Mouse (Mus musculus): Measurements from ENCODE around the gene Prap1. TPM values are rescaled to one million over a fixed set of nuclear protein-coding genes. Genes with fewer than 3 reads are reported as not detected.
"Not testable (repeated sequence)": the region's sequence is repeated elsewhere in the genome, so short reads cannot be mapped to it uniquely, and the experiment has no call there.

Prap1 gene
- polyA plus RNA-seq, 1 experiment from 2014 or later: not detected

- Histone ChIP-seq H3K9ac (no peak overlapping the region), H3K27me3 (no peaks in the 10 kb centered on the region), H3K4me3 (no peak overlapping the region), H3K36me3 (ENCODE audit: poor library complexity, severe bottlenecking) (no peaks in the 10 kb centered on the region), H3K4me2 (no peak overlapping the region), H3K4me1 (peaks cover 5% of the 10 kb centered on the region; the same call in 1 of the 2 replicates), H3K9me3 (replicated peaks) (no peaks in the 10 kb centered on the region), H3K27ac (no peak overlapping the region)
- no peak for ATAC-seq
- WGBS: 66% methylated on average over 13 of the region's 13 CpGs
Observed at GRCm38 (mm10) chr7:140121338-140121910, 28.2 kb downstream of the Prap1 start.

DNA sequence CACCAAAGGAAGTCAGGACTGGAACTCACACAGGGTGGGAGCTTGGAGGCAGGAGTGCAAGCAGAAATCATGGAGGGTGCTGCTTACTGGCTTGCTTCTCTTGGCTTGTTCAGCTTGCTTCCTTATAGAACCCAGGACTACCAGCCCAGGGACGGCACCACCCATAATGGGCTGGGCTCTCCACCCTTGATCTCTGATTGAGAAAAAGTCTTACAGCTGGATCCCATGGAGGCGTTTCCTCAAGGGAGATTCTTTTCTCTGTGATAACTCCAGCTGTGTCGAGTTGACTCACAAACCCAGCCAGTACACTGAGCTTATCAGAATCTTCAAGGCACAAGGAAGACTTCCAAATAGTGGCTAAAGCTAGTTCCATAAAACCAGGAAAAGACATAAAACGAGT lies 29.6 kb downstream of the Prap1 start:
- Histone ChIP-seq H3K4me1 (peaks cover 5% of the 10 kb centered on the region; the same call in 1 of the 2 replicates), H3K4me3 (no peak overlapping the region), H3K9ac (no peak overlapping the region), H3K27ac (no peak overlapping the region), H3K9me3 (replicated peaks) (no peaks in the 10 kb centered on the region), H3K27me3 (no peaks in the 10 kb centered on the region), H3K4me2 (no peak overlapping the region), H3K36me3 (ENCODE audit: poor library complexity, severe bottlenecking) (no peaks in the 10 kb centered on the region)
- no peak for ATAC-seq
- WGBS: 32% methylated on average over 4 of the region's 4 CpGs

DNA sequence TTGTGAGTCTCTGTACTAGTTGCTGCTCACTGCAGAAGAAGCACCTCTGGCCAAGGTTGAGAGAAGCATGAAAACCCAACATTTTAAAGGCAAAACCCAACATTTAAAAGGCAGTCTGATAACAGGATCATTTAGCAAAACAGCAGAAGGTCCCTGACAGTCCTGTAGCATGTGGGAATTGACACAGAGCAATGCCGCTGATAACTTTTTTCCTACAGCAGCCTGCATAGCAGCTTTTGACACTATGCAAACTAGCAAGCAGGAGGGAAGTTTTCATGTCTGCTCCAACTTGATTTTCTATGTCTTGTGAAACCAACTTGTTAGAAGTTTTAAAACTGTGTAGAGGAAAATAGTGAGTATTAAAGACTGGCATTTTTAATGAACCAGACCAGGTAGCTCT lies 31.2 kb downstream of the Prap1 start:
- no peaks in the 10 kb centered on the region for H3K27me3 ChIP-seq
- H3K4me2 ChIP-seq: no peak overlapping the region
- 98% methylated on average over 1 of the region's 1 CpGs for WGBS
- no peak overlapping the region for H3K4me3 ChIP-seq
- no peak overlapping the region for H3K9ac ChIP-seq
- H3K36me3 ChIP-seq (ENCODE audit: poor library complexity, severe bottlenecking): no peaks in the 10 kb centered on the region
- peaks cover 5% of the 10 kb centered on the region; the same call in 1 of the 2 replicates for H3K4me1 ChIP-seq
- no peaks in the 10 kb centered on the region for H3K9me3 ChIP-seq (replicated peaks)
- no peak for ATAC-seq
- no peak overlapping the region for H3K27ac ChIP-seq

DNA sequence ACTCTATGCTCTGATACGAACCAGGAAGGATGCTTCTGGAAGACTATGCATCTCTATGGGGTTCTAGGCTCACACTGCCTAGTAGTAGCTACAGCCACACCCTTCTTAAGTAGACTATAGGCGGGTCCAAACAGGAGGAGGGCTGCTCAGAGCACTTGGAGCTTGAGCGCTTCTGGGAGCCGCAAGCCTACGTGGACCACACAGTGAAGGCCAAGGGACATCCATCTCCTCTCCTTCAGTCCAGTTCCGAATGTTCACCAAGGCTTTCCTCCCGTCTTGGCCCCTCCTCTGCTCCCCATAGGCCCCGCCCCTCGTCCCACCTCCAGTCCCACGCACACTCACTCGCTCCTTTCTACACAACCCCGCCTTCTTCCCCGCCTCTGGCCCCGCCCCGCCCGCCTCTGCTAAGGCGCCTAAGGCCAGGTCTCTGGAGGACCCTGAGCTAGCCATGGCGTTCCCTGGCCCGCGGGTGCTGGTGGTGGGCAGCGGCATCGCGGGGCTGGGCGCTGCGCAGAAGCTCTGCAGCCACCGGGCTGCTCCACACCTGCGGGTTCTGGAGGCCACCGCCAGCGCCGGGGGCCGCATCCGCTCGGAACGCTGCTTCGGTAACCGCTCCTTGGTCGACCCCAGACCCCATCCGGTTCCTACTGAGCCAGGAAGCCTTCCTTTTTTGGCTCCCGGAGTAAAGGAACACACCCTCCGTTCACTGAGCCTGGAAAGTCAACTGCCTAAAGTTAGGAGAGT lies 32.3 kb downstream of the Prap1 start:
- H3K4me2 ChIP-seq: peak overlapping the region; percentile 84
- WGBS: 1% methylated on average over 37 of the region's 40 CpGs
- ATAC-seq: peak; percentile 97
- peak overlapping the region; percentile 69 for H3K4me3 ChIP-seq
- H3K9me3 ChIP-seq (replicated peaks): no peaks in the 10 kb centered on the region
- no peak overlapping the region for H3K27ac ChIP-seq
- no peaks in the 10 kb centered on the region for H3K27me3 ChIP-seq
- H3K36me3 ChIP-seq (ENCODE audit: poor library complexity, severe bottlenecking): 0 out of 2 replicates have a peak, but pooled peaks cover 7% of the 10 kb centered on the region
- peak overlapping the region; percentile 88 for H3K9ac ChIP-seq
- H3K4me1 ChIP-seq: peaks cover 5% of the 10 kb centered on the region; the same call in 1 of the 2 replicates

- Histone ChIP-seq H3K27ac (no peak overlapping the region), H3K9me3 (replicated peaks) (no peaks in the 10 kb centered on the region), H3K27me3 (no peaks in the 10 kb centered on the region), H3K4me1 (peaks cover 5% of the 10 kb centered on the region; the same call in 1 of the 2 replicates), H3K4me2 (peak overlapping the region; percentile 84), H3K36me3 (ENCODE audit: poor library complexity, severe bottlenecking) (0 out of 2 replicates have a peak, but pooled peaks cover 7% of the 10 kb centered on the region), H3K9ac (peak overlapping the region; percentile 88), H3K4me3 (peak overlapping the region; percentile 69)
- no peak; the same call in none of the 2 replicates for ATAC-seq
- 8% methylated on average over 5 of the region's 5 CpGs for WGBS
Observed at GRCm38 (mm10) chr7:140126022-140126350, 32.8 kb downstream of the Prap1 start.

- peaks cover 5% of the 10 kb centered on the region; the same call in 1 of the 2 replicates for H3K4me1 ChIP-seq
- H3K4me2 ChIP-seq: no peak overlapping the region
- H3K36me3 ChIP-seq (ENCODE audit: poor library complexity, severe bottlenecking): 0 out of 2 replicates have a peak, but pooled peaks cover 7% of the 10 kb centered on the region
- 83% methylated on average over 3 of the region's 3 CpGs for WGBS
- H3K9me3 ChIP-seq (replicated peaks): no peaks in the 10 kb centered on the region
- no peak for ATAC-seq
- H3K27ac ChIP-seq: no peak overlapping the region
- no peak overlapping the region for H3K4me3 ChIP-seq
- H3K9ac ChIP-seq: no peak overlapping the region
- no peaks in the 10 kb centered on the region for H3K27me3 ChIP-seq
Observed at GRCm38 (mm10) chr7:140126934-140127333, 33.7 kb downstream of the Prap1 start.

DNA sequence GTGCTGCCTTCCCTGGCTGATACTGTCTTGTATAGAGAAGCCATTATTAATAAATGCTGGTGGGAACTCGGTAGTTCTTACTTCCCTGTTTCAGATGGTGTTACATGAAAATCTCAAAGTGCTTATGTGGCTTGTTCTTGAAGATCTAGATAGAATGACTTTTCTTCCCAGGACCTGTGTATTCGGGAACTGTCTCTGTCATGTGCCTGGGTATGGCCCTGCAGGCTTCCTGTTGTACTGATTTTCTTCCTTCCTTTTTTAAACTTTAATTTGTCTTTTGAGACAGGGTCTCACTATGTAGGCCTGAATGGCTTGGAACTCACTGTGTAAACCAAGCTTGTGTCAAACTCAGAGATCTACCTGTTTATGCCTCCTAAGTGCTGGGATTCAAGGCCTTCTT lies 34.7 kb downstream of the Prap1 start:
- Histone ChIP-seq H3K27me3 (no peaks in the 10 kb centered on the region), H3K9me3 (replicated peaks) (no peaks in the 10 kb centered on the region), H3K4me2 (no peak overlapping the region), H3K27ac (no peak overlapping the region), H3K9ac (no peak overlapping the region), H3K36me3 (ENCODE audit: poor library complexity, severe bottlenecking) (0 out of 2 replicates have a peak, but pooled peaks cover 7% of the 10 kb centered on the region), H3K4me3 (no peak overlapping the region), H3K4me1 (peaks cover 5% of the 10 kb centered on the region; the same call in 1 of the 2 replicates)
- ATAC-seq: no peak
- WGBS: 94% methylated on average over 2 of the region's 2 CpGs

- H3K27ac ChIP-seq; H3K9ac ChIP-seq; H3K27me3 ChIP-seq; ATAC-seq; H3K4me3 ChIP-seq; H3K4me1 ChIP-seq; H3K36me3 ChIP-seq (ENCODE audit: poor library complexity, severe bottlenecking); H3K4me2 ChIP-seq; H3K9me3 ChIP-seq (replicated peaks): not testable (repeated sequence)
- WGBS: 87% methylated on average over 7 of the region's 7 CpGs
Observed at GRCm38 (mm10) chr7:140132184-140132583, 39.0 kb downstream of the Prap1 start.

DNA sequence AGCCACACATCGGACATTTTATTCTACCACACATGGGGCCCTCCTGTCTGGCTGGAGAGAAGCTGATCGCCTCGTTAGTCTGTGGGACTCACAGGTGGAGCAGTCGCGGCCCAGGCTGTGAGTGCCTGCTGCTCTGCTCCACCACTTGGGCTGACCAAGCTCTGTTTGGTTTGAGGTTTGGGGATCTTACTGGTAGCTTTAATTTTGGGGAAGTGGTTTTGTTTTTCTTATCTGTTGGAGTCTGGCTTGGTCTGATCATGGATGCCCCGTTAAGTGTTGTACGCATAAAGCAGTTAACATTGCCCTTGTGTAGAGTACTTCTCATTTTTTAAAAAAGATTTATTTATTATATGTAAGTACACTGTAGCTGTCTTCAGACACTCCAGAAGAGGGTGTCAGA lies 40.8 kb downstream of the Prap1 start:
- not testable (repeated sequence) for ATAC-seq; H3K36me3 ChIP-seq (ENCODE audit: poor library complexity, severe bottlenecking); H3K9ac ChIP-seq; H3K27me3 ChIP-seq; H3K27ac ChIP-seq; H3K4me1 ChIP-seq; H3K4me3 ChIP-seq; H3K4me2 ChIP-seq; H3K9me3 ChIP-seq (replicated peaks)
- 90% methylated on average over 7 of the region's 7 CpGs for WGBS

GRCm38 (mm10) chr7:140135106-140135770 lies 42.0 kb downstream of the Prap1 start:
- no peaks in the 10 kb centered on the region for H3K9me3 ChIP-seq (replicated peaks)
- no peak overlapping the region for H3K4me2 ChIP-seq
- 0 out of 2 replicates have a peak, but pooled peaks cover under 1% of the 10 kb centered on the region for H3K36me3 ChIP-seq (ENCODE audit: poor library complexity, severe bottlenecking)
- no peak overlapping the region for H3K4me3 ChIP-seq
- WGBS: 90% methylated on average over 5 of the region's 5 CpGs
- ATAC-seq: no peak
- H3K27me3 ChIP-seq: no peaks in the 10 kb centered on the region
- peaks cover 7% of the 10 kb centered on the region for H3K4me1 ChIP-seq
- no peak overlapping the region for H3K9ac ChIP-seq
- no peak overlapping the region for H3K27ac ChIP-seq

DNA sequence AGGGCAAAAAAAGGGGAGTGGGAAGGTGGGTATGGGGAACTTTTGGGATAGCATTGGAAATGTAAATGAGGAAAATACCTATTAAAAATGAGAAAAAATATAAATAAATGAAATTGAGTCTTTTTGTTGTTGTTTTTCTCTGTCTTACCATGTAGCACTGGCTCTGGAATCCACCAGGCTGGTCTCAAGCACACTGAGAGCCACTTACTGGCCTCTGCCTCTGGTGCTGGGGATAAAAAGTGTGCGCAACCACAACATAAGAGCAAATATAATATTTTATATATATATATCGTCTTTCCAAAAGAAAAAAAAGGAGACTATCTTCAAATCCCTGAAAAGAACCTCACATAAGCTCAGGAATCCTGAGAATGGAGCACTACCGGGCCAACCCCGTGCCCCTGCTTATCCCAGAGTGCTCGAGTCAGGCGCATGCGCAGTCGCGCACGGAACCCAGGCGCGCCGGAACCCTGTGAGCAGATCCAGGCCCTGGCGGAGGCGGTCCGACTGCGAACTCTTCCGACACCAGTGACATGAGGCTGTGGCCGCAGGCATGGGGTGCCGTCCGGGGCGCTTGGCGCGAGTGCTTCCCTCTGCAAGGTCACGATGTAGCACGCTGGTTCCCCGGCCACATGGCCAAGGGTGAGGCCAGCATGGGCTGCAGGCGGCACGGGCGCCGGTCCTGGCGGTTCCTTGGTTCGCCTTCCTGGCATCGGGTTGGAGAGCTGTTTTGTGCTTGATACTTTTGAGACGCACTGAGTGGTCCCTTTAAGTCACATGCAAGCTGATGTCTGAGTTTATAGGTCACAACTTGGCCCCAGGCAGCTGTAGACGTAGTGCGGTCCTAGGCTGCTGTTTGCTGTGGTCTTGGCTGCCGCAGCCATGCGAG lies 44.2 kb downstream of the Prap1 start, which contains the start of gene Mtg1:
TSS of gene Mtg1 (plus strand) at position 430 of the 886 bp plus-strand sequence.
- H3K4me2 ChIP-seq: peak within 1 kb of the TSS; percentile 94
- peaks cover 7% of the 10 kb centered on the region for H3K4me1 ChIP-seq
- WGBS: 2% methylated on average over 39 of the region's 39 CpGs
- peak within 1 kb of the TSS; percentile 52; the same call in 1 of the 2 replicates for H3K27ac ChIP-seq
- peak; percentile 98 for ATAC-seq
- no peaks in the 10 kb centered on the region for H3K36me3 ChIP-seq (ENCODE audit: poor library complexity, severe bottlenecking)
- no peaks in the 10 kb centered on the region for H3K27me3 ChIP-seq
- peak within 1 kb of the TSS; percentile 83 for H3K4me3 ChIP-seq
- H3K9me3 ChIP-seq (replicated peaks): no peaks in the 10 kb centered on the region
- H3K9ac ChIP-seq: peak within 1 kb of the TSS; percentile 87
